Mouse (Mus musculus): ENCODE measurements around the gene Pm20d1.
"Not testable (repeated sequence)": the region's sequence is repeated elsewhere in the genome, so short reads cannot be mapped to it uniquely, and the experiment has no call there.

Gene Pm20d1

DNA sequence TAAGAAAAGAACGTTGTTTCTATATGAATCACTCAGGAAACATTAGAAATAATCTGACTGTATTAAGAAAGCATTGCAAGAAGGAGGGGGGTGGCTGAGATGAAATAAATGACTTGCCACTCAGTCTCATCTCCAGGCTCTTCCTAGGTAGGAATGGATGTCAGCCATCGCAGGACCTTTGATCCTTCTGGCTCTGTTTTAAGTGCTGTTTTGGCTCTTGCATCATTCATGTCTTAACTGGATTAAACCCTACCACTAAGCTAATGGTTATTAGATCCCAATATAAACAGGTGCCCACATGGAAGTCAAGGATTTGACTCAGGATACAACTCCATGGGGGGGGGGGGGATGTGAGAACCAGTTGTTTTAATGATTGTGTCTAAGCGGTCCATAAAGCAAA, 2.0 kb upstream of the Pm20d1 start:
- DNase-seq (ENCODE audit: extremely low spot score), result no peak

- no peak for DNase-seq (ENCODE audit: extremely low spot score)
Observed at GRCm38 (mm10) chr1:131800001-131800400, 2.8 kb downstream of the Pm20d1 start.

DNA sequence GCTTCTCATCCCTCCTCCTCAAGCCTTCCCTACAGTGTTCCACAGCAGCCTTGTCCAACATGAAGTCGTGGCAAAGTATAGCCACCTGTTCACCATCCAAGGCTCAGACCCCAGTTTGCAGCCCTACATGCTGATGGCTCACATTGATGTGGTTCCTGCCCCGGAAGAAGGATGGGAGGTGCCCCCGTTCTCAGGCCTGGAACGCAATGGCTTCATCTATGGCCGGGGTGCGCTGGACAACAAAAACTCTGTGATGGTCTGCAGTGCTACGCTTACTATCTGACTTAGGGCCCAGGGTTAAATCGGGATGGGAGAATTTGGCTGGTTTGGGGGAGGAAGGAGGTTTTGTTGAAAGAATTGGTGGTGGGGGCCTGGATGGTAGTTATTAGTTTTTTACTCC, 3.9 kb downstream of the Pm20d1 start:
- DNase-seq (ENCODE audit: extremely low spot score), result no peak

DNA sequence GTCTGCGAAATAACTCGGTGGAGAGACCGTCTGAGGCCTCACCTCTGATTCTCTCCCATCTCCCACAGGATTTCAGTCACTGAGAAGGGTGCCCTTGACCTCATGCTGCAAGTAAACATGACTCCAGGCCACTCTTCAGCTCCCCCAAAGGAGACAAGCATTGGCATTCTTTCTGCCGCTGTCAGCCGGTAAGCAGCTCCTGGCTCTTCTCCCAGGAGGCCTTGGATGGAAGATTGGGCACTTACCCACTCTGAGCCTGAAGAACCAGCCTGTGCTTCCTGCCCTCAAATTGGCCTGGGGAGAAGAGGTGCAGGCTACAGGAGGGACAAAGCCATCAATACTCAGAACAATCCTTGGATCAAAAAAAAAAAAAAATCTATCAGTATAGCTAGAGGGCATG, 5.5 kb downstream of the Pm20d1 start:
- no peak for DNase-seq (ENCODE audit: extremely low spot score)

- DNase-seq (ENCODE audit: extremely low spot score), result no peak
Observed at GRCm38 (mm10) chr1:131804166-131804565, 7.0 kb downstream of the Pm20d1 start.

- DNase-seq (ENCODE audit: extremely low spot score), result no peak
Observed at GRCm38 (mm10) chr1:131808986-131809385, 11.8 kb downstream of the Pm20d1 start.

DNA sequence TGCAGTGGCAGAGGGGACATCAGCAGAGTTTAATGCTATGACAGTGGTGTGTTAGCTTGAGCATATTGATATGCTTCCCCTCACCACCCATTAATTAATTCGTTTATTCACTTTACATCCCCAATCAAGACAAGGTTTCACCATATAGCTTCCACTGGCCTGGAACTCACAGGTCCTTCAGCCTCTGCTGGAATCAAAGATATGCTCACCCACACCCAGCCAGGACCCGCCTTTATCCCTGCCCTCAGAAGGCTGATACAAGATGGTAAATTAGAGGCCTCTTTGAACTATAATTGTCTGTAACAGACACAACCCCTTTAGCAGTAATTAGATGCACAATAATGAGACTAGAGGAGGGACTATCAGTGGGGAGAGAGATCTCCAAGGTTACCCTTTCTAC, 12.5 kb downstream of the Pm20d1 start:
- no peak for DNase-seq (ENCODE audit: extremely low spot score)

GRCm38 (mm10) chr1:131811393-131811792, 14.2 kb downstream of the Pm20d1 start:
- DNase-seq (ENCODE audit: extremely low spot score), result no peak

- DNase-seq (ENCODE audit: extremely low spot score), result no peak
Observed at GRCm38 (mm10) chr1:131812006-131812405, 14.8 kb downstream of the Pm20d1 start.

DNA sequence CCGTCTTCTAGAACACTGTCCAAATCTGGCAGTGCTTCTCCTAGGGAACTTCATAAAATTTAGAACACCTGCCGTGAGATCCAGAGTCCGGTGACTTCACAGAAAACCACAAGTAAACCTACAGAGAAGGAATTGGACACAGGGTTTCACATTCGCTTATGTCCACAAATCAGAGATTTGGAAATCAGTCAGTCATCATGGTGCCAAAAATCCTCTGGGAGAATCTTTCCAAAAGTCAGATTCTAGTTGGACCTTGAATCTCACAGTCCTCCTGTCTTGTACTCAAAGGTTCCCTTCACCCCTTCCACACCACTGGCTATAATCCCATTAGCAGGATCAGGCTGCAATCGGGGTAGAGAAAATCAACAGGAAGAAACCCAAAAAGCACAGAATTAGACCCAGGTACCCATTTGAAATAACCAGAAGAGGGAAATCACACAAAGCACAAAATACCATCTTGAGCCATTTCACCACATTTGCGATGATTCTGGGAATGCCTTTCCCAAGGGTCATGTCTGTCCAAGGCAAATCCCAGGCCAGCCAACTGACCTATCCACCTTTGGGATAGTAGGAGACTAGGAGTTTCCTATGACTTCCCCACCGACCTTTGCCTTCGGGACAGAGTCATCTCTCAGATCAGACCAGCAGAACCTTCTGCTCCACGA, 15.6 kb downstream of the Pm20d1 start:
- no peak for DNase-seq (ENCODE audit: extremely low spot score)

DNA sequence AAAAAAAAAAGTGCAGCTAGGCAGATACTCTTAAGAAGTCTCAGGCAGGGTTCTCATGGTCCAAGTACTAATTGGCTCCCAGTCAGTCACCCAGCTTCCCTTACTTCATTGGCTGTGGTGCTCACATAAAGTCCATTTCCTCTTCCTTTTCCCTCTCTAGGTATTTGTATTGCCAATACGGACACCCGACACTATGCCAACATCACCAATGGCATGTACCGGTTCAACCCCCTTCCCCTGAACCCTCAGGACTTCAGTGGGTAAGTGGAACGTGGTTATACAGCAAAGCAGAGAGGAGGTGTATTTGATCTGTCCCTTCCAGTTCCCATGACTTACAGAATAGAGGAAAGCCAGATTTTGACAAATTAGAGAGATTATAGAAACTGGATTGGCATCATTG, 16.6 kb downstream of the Pm20d1 start:
- DNase-seq (ENCODE audit: extremely low spot score), result no peak

DNA sequence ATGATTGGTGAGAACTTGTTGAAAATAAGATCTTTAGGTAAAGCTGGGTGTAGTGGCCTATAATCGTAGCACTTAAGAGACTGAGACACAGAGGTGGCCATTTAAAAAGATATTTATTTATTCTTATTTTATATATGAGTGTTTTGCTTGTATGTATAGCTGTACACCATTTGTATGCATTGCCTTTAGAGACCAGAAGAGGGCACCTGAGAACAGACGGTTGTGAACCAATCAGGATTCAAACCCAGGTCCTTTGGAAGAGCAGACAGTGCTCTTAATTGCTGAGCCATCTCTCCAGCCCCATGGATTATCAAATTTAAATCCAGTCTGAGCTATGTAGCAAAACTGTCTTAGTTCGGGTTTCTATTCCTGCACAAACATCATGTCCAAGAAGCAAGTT, 17.0 kb downstream of the Pm20d1 start:
- no peak for DNase-seq (ENCODE audit: extremely low spot score)

DNA sequence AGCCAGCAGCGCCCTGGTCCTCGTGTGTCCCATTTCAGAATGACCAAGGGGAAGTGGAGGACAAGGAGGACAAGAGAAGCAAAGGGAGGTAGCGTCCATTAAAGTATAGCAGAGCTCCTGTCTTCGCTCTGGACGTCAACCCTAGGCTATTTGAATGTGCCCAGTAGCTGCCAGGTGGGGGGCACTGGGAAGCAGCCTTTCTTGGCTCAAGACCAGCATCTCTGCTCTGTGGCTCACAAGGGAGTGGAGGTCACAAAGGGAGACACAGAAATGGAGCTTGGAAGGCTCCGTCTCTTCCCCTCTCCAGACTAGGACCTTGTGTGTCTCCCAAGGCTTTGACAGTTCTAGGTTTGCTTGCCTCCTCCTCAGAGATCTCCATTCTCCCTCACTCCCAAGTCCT, 19.7 kb downstream of the Pm20d1 start:
- no peak for DNase-seq (ENCODE audit: extremely low spot score)

GRCm38 (mm10) chr1:131820353-131820752, 23.2 kb downstream of the Pm20d1 start:
- not testable (repeated sequence) for DNase-seq (ENCODE audit: extremely low spot score)

- DNase-seq (ENCODE audit: extremely low spot score), result no peak
Observed at GRCm38 (mm10) chr1:131820887-131821328, 23.7 kb downstream of the Pm20d1 start.

DNA sequence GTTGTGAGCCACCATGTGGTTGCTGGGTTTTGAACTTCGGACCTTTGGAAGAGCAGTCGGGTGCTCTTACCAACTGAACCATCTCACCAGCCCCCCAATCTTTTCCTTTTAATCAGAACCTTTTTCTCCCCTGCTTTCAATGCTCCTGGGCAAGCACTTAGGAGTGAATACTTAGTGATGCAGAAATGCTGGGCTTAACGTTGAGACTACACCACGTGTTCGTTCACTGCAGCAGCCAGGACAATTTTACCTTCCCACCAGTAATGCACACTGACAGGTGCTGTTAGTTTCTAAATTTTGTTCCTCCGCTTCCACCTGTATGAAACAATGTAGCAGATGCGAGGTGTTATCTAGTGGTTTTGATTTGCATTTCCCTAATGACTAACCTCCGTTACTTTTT, 25.1 kb downstream of the Pm20d1 start:
- DNase-seq (ENCODE audit: extremely low spot score), result no peak

DNA sequence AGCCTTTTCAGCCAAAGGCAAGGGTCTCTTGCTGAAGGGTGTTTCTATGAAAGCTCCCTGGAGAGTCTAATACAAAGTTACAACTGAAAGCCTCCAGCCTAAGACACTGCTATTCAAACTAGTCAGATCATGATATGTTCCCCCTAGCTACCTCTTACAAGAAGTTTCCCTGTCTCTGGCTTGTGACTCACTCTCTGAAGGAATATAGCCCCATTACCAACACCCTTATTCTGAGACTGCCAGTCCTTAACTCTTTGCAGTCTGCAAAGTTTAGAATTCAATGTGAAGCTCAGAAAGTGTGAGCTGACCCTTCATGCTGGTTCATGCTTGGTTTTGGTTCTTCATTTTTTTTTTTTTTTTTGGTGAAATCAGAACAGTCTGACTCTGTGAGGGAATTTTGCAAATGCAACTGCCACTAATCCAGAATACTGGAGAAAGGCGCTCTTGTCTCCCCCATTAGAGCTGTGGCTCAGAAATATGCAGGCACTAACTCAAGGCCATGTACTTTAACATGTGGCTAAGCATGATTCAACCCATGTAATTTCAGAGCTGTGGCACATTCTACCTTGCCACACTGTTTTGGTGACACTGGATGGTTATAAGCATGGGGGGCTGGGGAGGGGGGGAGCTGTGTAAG, 25.8 kb downstream of the Pm20d1 start:
- no peak for DNase-seq (ENCODE audit: extremely low spot score)

GRCm38 (mm10) chr1:131823563-131823962, 26.4 kb downstream of the Pm20d1 start:
- DNase-seq (ENCODE audit: extremely low spot score), result no peak

DNA sequence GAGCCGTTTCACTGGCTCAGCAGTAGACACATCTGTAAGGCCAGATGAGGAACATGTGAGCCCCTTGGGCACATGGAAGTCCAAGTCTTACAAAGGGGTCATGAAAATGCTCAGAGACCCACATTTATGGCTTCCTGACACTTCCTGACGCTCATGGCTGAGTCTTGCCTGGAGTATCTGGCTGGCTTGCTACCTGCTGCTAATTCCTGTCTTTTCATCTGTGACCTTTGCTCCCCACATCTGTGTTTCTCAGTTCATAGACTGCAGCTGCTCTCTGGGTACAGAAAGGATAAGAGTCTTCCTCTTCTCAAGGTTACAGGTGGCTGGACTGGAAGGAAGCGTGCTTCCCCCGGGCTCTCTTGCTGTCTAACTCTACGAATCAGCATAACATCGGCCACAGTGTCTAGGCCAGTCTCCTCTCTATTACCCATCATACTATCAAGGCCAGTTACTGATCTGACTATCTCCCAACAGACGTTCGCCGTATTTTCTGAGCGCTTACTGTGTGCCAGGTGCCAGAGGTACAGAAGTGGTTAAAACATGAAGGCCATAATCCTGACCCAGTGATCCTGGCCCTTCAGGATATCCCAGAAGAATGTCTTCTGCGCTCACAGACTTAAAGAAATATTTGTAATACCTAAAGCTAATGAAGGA, 27.5 kb downstream of the Pm20d1 start:
- no peak for DNase-seq (ENCODE audit: extremely low spot score)

GRCm38 (mm10) chr1:131827207-131827786, 30.1 kb downstream of the Pm20d1 start, which contains the start of gene Slc41a1:
Gene Slc41a1, plus strand, starts transcription at chr1:131827493.
- no peak for DNase-seq (ENCODE audit: extremely low spot score)

GRCm38 (mm10) chr1:131827787-131828258, 30.6 kb downstream of the Pm20d1 start:
- DNase-seq (ENCODE audit: extremely low spot score), result peak; percentile 99

DNA sequence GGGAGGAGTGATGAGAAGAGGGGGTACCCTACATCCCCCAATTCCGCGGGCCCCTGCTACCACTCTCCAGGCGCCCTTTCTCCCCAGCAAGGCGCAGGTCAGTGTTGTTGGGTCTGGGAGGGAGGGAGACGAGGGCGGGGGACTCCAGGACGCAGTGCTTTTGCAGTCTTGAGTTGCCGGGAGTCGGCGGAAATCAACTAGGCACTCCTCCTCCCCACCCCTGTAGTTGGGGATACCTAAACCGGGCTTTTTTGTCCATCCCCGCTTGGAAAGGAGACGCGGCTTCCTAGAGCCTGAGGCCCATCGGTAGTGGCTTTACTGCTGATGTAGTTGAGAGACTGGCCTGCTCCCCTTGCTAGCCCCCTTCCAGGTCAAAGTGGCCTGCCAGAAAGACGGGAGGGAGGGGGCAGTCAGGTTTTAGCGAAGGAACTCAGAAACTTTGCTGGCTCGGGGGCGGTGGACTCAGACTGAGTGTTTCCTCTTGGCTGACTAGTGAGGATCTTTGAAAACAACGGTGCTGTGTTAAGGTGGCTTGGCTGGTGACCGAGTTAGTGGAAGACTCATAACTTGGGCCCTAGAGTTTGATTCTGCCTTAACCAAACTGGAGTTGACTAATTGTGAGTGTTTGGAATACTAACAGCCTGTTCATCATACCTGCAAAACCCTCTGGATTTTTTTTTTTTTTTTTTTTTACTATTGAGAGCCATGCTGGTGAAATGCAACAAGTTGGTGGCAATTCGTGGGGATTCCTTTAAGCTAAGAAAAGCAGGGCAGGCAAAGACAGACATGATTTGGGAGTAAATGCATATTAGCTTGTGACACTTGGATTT, 31.3 kb downstream of the Pm20d1 start:
- no peak for DNase-seq (ENCODE audit: extremely low spot score)
